In the genomic region with DNA sequence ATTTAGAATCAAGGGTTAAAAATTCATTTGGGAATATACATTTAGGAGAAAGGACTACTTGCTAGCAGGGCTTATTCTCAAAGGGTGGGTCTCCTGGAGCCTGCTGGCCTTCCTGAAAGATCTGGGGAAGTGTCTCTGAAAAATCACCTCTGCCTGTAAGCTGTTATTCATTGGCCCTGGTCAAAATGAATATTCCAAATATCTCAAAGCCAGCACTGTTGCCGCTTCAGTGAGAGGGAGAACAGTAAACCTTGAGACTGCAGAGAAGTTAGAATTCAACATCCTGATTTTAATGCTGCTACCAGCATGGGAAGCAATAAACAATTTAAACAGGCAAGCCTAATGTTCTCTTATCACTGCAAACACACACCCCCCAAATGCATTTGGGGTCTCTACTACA, we compare ENCODE assay signal across 8 mouse cellular contexts. TPM values are rescaled to one million over a fixed set of nuclear protein-coding genes. Genes with fewer than 3 reads are reported as not detected.
DNase-seq lines count a peak whose midpoint lies in the region; ATAC-seq and TF ChIP-seq lines count a peak whose summit lies in the region.

No protein-coding gene starts in this region.

- H3K4me3 ChIP-seq in heart, embryonic 11.5 days (ENCODE audit: low read depth, low read length) = peak overlapping the region; percentile 72; the same call in 1 of the 2 replicates
- peak overlapping the region; percentile 95; the same call in 1 of the 2 replicates for H3K4me3 ChIP-seq in E14TG2a.4 (replicated peaks; ENCODE audit: low read length)
- H3K4me3 ChIP-seq in hindbrain, embryonic 11.5 days (ENCODE audit: low read depth, low read length) = peak overlapping the region; percentile 96
- H3K4me3 ChIP-seq in liver, postnatal 0 days (ENCODE audit: low read depth, low read length) = peak overlapping the region; percentile 93

- H3K9ac ChIP-seq in heart, embryonic 11.5 days (ENCODE audit: low read depth, low read length) = no peak overlapping the region
- peak overlapping the region; percentile 99 for H3K9ac ChIP-seq in hindbrain, embryonic 11.5 days (ENCODE audit: low read depth, low read length)
- peak overlapping the region; percentile 95 for H3K9ac ChIP-seq in liver, postnatal 0 days (replicated peaks)

- H3K27ac ChIP-seq in heart, embryonic 11.5 days (ENCODE audit: low read depth, low read length) = no peak overlapping the region
- no peak overlapping the region for H3K27ac ChIP-seq in hindbrain, embryonic 11.5 days (ENCODE audit: low read depth, low read length)
- H3K27ac ChIP-seq in liver, postnatal 0 days (ENCODE audit: low read depth) = peak overlapping the region; percentile 95

- DNase-seq in heart, postnatal 25 days (ENCODE audit: low spot score) = no peak
- peak; percentile 17 for DNase-seq in hindbrain, embryonic 11.5 days (ENCODE audit: low spot score)
- DNase-seq in liver, postnatal 0 days = no peak
- no peak for DNase-seq in yolk sac, embryonic 10.5 days (ENCODE audit: low spot score)
- no peak for DNase-seq in adipocyte (ENCODE audit: low spot score)

- H3K4me1 ChIP-seq in heart, embryonic 11.5 days (ENCODE audit: control insufficient read depth, insufficient read depth, low read length) = peaks cover 6% of the 10 kb centered on the region; the same call in 1 of the 2 replicates
- H3K4me1 ChIP-seq in E14TG2a.4 (replicated peaks; ENCODE audit: low read depth, low read length) = peaks cover 49% of the 10 kb centered on the region
- H3K4me1 ChIP-seq in hindbrain, embryonic 11.5 days (replicated peaks; ENCODE audit: control insufficient read depth, insufficient read depth, low read length) = peaks cover 2% of the 10 kb centered on the region; the same call in 1 of the 2 replicates
- peaks cover 54% of the 10 kb centered on the region for H3K4me1 ChIP-seq in liver, postnatal 0 days (ENCODE audit: insufficient read depth)

- ATAC-seq in heart, embryonic 11.5 days (replicated peaks; ENCODE audit: insufficient number of reproducible peaks, low FRiP score, low TSS enrichment) = no peak
- no peak for ATAC-seq in hindbrain, embryonic 11.5 days (ENCODE audit: low FRiP score)
- ATAC-seq in liver, postnatal 0 days = no peak
- ATAC-seq in erythroid progenitor cell, adult 5-6 weeks (replicated peaks; ENCODE audit: low FRiP score, poor library complexity, severe bottlenecking) = no peak

- WGBS in heart, embryonic 11.5 days (ENCODE audit: insufficient replicate concordance) = 45% methylated on average over 1 of the region's 1 CpGs
- WGBS in hindbrain, embryonic 11.5 days = 33% methylated on average over 1 of the region's 1 CpGs
- WGBS in liver, postnatal 0 days (ENCODE audit: insufficient replicate concordance) = 46% methylated on average over 1 of the region's 1 CpGs

- intact Hi-C loops in heart, postnatal 25 days (cut with DNase I) = loop anchor here (2.0 to 5.0 kb wide), 2 partner anchors 41 to 91 kb away; no protein-coding TSS in a partner anchor

- TF ChIP-seq CTCF in E14TG2a.4 (conservative IDR thresholded peaks at IDR 0.05; ENCODE audit: low read length) = no peak
- TF ChIP-seq CTCF in liver, postnatal 0 days (IDR thresholded peaks at IDR 0.05; ENCODE audit: low read depth) = no peak

- H3K9me3 ChIP-seq in heart, embryonic 11.5 days (replicated peaks; ENCODE audit: control insufficient read depth, low read length) = no peaks in the 10 kb centered on the region
- H3K9me3 ChIP-seq in E14TG2a.4 (ENCODE audit: low read length) = no peaks in the 10 kb centered on the region
- H3K9me3 ChIP-seq in hindbrain, embryonic 11.5 days (ENCODE audit: control insufficient read depth, low read length) = no peaks in the 10 kb centered on the region
- H3K9me3 ChIP-seq in liver, postnatal 0 days (ENCODE audit: low read length) = no peaks in the 10 kb centered on the region

- H3K4me2 ChIP-seq in heart, embryonic 11.5 days = peak overlapping the region; percentile 98
- peak overlapping the region; percentile 81 for H3K4me2 ChIP-seq in hindbrain, embryonic 11.5 days (replicated peaks; ENCODE audit: low read depth, low read length)
- peak overlapping the region; percentile 90 for H3K4me2 ChIP-seq in liver, postnatal 0 days (ENCODE audit: low read depth, low read length)

- H3K36me3 ChIP-seq in heart, embryonic 11.5 days (ENCODE audit: control insufficient read depth, insufficient read depth, low read length) = no peaks in the 10 kb centered on the region
- H3K36me3 ChIP-seq in E14TG2a.4 (ENCODE audit: insufficient read depth, low read length) = peaks cover 24% of the 10 kb centered on the region
- H3K36me3 ChIP-seq in hindbrain, embryonic 11.5 days (ENCODE audit: control insufficient read depth, insufficient read depth, low read length) = no peaks in the 10 kb centered on the region
- H3K36me3 ChIP-seq in liver, postnatal 0 days (replicated peaks; ENCODE audit: insufficient read depth, low read length) = peaks cover 7% of the 10 kb centered on the region; the same call in 1 of the 2 replicates

- TF ChIP-seq EP300 in liver, postnatal 0 days (IDR thresholded peaks at IDR 0.05; ENCODE audit: low read depth) = no peak

- H3K27me3 ChIP-seq in heart, embryonic 11.5 days (ENCODE audit: control insufficient read depth, insufficient read depth, low read length) = no peaks in the 10 kb centered on the region
- peaks cover 7% of the 10 kb centered on the region for H3K27me3 ChIP-seq in E14TG2a.4 (ENCODE audit: insufficient read depth, low read length)
- H3K27me3 ChIP-seq in hindbrain, embryonic 11.5 days (ENCODE audit: control insufficient read depth, insufficient read depth, low read length) = no peaks in the 10 kb centered on the region
- H3K27me3 ChIP-seq in liver, postnatal 0 days (ENCODE audit: insufficient read depth, low read length) = no peaks in the 10 kb centered on the region

RNA-seq across cellular contexts. Expression of a gene that starts 1.8 kb away (rescaled TPM):
- 27.8 and 35.0 TPM in 2 replicates for polyA plus RNA-seq in heart, embryonic 11.5 days (2014; fragmentation: Nextera tagmentation; extraction: Ambion mirVana)
- total RNA-seq in heart, postnatal 25 days (2021) = 10 to 100 TPM; 19.4 to 20.8 TPM
- polyA plus RNA-seq in hindbrain, embryonic 11.5 days (2014; fragmentation: Nextera tagmentation; extraction: Ambion mirVana) = 75.8 and 89.0 TPM in 2 replicates
- polyA plus RNA-seq in liver, postnatal 0 days (2015; fragmentation: Nextera tagmentation; extraction: Ambion mirVana) = 19.1 and 20.2 TPM in 2 replicates
- 110 and 116 TPM in 2 replicates for total RNA-seq in erythroid progenitor cell, adult 5-6 weeks (2015; ENCODE audit: low replicate concordance)
- total RNA-seq in erythroid progenitor cell, adult 5-6 weeks (2017; ENCODE audit: low replicate concordance) = 86.8 and 99.9 TPM in 2 replicates
